Mouse (Mus musculus) E14TG2a.4 (cell line): ENCODE data around the gene Lyzl6.

Experiments used
- H3K27me3 ChIP-seq: 2 replicates; pipeline ENCODE4 v1.6.1; 2014; ENCODE audit warnings: low read length, control low read depth; ENCODE audit not compliant: insufficient read depth
- H3K36me3 ChIP-seq: 2 replicates; pipeline ENCODE4 v1.6.1; 2014; ENCODE audit warnings: low read length, control low read depth; ENCODE audit not compliant: insufficient read depth
- H3K4me1 ChIP-seq: replicated peaks from 2 replicates; pipeline ENCODE4 v1.6.1; 2014; ENCODE audit warnings: low read depth, low read length, control low read depth
- H3K4me3 ChIP-seq: replicated peaks from 2 replicates; pipeline ENCODE4 v1.5.1; 2014; ENCODE audit warnings: mild to moderate bottlenecking, low read length
- H3K9me3 ChIP-seq: 2 replicates; pipeline ENCODE4 v1.6.1; 2014; ENCODE audit warnings: low read length, control low read depth
- CTCF ChIP-seq: conservative IDR thresholded peaks from 2 replicates; pipeline ENCODE4 v1.5.1; 2014; ENCODE audit warnings: low read length
- NANOG ChIP-seq: IDR thresholded peaks from 2 replicates; pipeline ENCODE4 v1.6.1; 2014; ENCODE audit warnings: borderline replicate concordance, low read length, mixed read lengths
- POU5F1 ChIP-seq: IDR thresholded peaks from 2 replicates; pipeline ENCODE4 v1.6.1; 2014; ENCODE audit warnings: low read length, borderline replicate concordance

Lyzl6 gene

GRCm38 (mm10) chr11:103648656-103649055, 10.0 kb upstream of the Lyzl6 start:
- Histone ChIP-seq H3K36me3 (no peaks in the 10 kb centered on the region), H3K4me1 (peaks cover 21% of the 10 kb centered on the region), H3K27me3 (peaks cover 80% of the 10 kb centered on the region), H3K9me3 (no peaks in the 10 kb centered on the region), H3K4me3 (no peak overlapping the region)
- TF ChIP-seq CTCF (no peak), NANOG (no peak), POU5F1 (no peak)

- Histone ChIP-seq H3K4me3 (no peak overlapping the region), H3K9me3 (no peaks in the 10 kb centered on the region), H3K27me3 (peaks cover 74% of the 10 kb centered on the region), H3K4me1 (peaks cover 21% of the 10 kb centered on the region), H3K36me3 (no peaks in the 10 kb centered on the region)
- TF ChIP-seq NANOG (no peak), CTCF (no peak), POU5F1 (no peak)
Measured at GRCm38 (mm10) chr11:103647921-103648620, 9.4 kb upstream of the Lyzl6 start.

- peaks cover 56% of the 10 kb centered on the region for H3K27me3 ChIP-seq
- no peaks in the 10 kb centered on the region for H3K36me3 ChIP-seq
- H3K9me3 ChIP-seq = no peaks in the 10 kb centered on the region
Measured at GRCm38 (mm10) chr11:103646301-103646700, 7.6 kb upstream of the Lyzl6 start.

GRCm38 (mm10) chr11:103645731-103646130, 7.0 kb upstream of the Lyzl6 start:
- TF ChIP-seq CTCF (no peak), POU5F1 (no peak), NANOG (no peak)
- Histone ChIP-seq H3K36me3 (no peaks in the 10 kb centered on the region), H3K4me3 (no peak overlapping the region), H3K9me3 (no peaks in the 10 kb centered on the region), H3K4me1 (peaks cover 21% of the 10 kb centered on the region), H3K27me3 (peaks cover 51% of the 10 kb centered on the region)

More at GRCm38 (mm10) chr11:103646301-103646700, 7.6 kb upstream of the Lyzl6 start:
- Histone ChIP-seq H3K4me1 (peaks cover 21% of the 10 kb centered on the region), H3K4me3 (no peak overlapping the region)
- TF ChIP-seq NANOG (no peak), CTCF (no peak), POU5F1 (no peak)

GRCm38 (mm10) chr11:103643211-103643610, 4.5 kb upstream of the Lyzl6 start:
- H3K36me3 ChIP-seq = no peaks in the 10 kb centered on the region
- H3K27me3 ChIP-seq = peaks cover 38% of the 10 kb centered on the region
- no peak overlapping the region for H3K4me3 ChIP-seq
- no peaks in the 10 kb centered on the region for H3K9me3 ChIP-seq
- TF ChIP-seq POU5F1 (no peak), CTCF (no peak), NANOG (no peak)
- H3K4me1 ChIP-seq = peaks cover 5% of the 10 kb centered on the region

- H3K27me3 ChIP-seq = peaks cover 35% of the 10 kb centered on the region
- peak; percentile 96 for TF ChIP-seq CTCF
- no peak for TF ChIP-seq NANOG
- TF ChIP-seq POU5F1 = no peak
- no peak overlapping the region for H3K4me3 ChIP-seq
- H3K36me3 ChIP-seq = no peaks in the 10 kb centered on the region
- no peaks in the 10 kb centered on the region for H3K9me3 ChIP-seq
- no peaks in the 10 kb centered on the region for H3K4me1 ChIP-seq
Measured at GRCm38 (mm10) chr11:103639407-103639946, 787 bp upstream of the Lyzl6 start.

- H3K4me1 ChIP-seq = no peaks in the 10 kb centered on the region
- H3K4me3 ChIP-seq = no peak overlapping the region
- no peaks in the 10 kb centered on the region for H3K36me3 ChIP-seq
- no peak for TF ChIP-seq POU5F1
- TF ChIP-seq CTCF = no peak
- TF ChIP-seq NANOG = no peak
- H3K27me3 ChIP-seq = peaks cover 42% of the 10 kb centered on the region
- peaks cover 7% of the 10 kb centered on the region for H3K9me3 ChIP-seq
Measured at GRCm38 (mm10) chr11:103636261-103636660, 2.4 kb downstream of the Lyzl6 start.

- Histone ChIP-seq H3K27me3 (peaks cover 42% of the 10 kb centered on the region), H3K4me1 (no peaks in the 10 kb centered on the region), H3K4me3 (no peak overlapping the region), H3K9me3 (peaks cover 7% of the 10 kb centered on the region), H3K36me3 (no peaks in the 10 kb centered on the region)
- TF ChIP-seq NANOG = no peak
- TF ChIP-seq CTCF = no peak
- no peak for TF ChIP-seq POU5F1
Measured at GRCm38 (mm10) chr11:103635481-103635880, 3.2 kb downstream of the Lyzl6 start.

- Histone ChIP-seq H3K4me3 (no peak overlapping the region), H3K27me3 (peaks cover 38% of the 10 kb centered on the region), H3K4me1 (no peaks in the 10 kb centered on the region), H3K9me3 (peaks cover 7% of the 10 kb centered on the region), H3K36me3 (no peaks in the 10 kb centered on the region)
- TF ChIP-seq NANOG (no peak), POU5F1 (no peak), CTCF (no peak)
Measured at GRCm38 (mm10) chr11:103634806-103635205, 3.9 kb downstream of the Lyzl6 start.
